Mouse (Mus musculus) midbrain, postnatal 0 days (tissue): ENCODE data around the gene Pigq. TPM values are rescaled to one million over a fixed set of nuclear protein-coding genes. Genes with fewer than 3 reads are reported as not detected.

Experiments used
- ATAC-seq: fragments of 200-750 bp; cut with Nextera tagmentation; 2 replicates; pipeline ENCODE4 v1.8.0; 2017; ENCODE audit warnings: moderate number of reproducible peaks, mild to moderate bottlenecking, moderate TSS enrichment, moderate library complexity; ENCODE audit not compliant: low FRiP score
- DNase-seq: peaks from one replicate; pipeline ENCODE4 v3.0.0-alpha.2; 2015; ENCODE audit warnings: low spot score
- H3K27ac ChIP-seq: fragments of 300-500 bp; sonication (generic); 2 replicates; pipeline ENCODE4 v1.5.1; 2014; ENCODE audit warnings: low read depth, mild to moderate bottlenecking, low read length, mixed read lengths
- H3K27me3 ChIP-seq: fragments of 300-500 bp; sonication (generic); 2 replicates; pipeline ENCODE4 v1.6.1; 2014; ENCODE audit warnings: low read length, control low read depth, mixed read lengths; ENCODE audit not compliant: insufficient read depth
- H3K36me3 ChIP-seq: fragments of 300-500 bp; sonication (generic); 2 replicates; pipeline ENCODE4 v1.6.1; 2014; ENCODE audit warnings: low read length, control low read depth, mixed read lengths; ENCODE audit not compliant: insufficient read depth
- H3K4me1 ChIP-seq: fragments of 300-500 bp; sonication (generic); 2 replicates; pipeline ENCODE4 v1.6.1; 2014; ENCODE audit warnings: mild to moderate bottlenecking, control low read depth, antibody characterized with exemption, low read length, mixed read lengths; ENCODE audit not compliant: insufficient read depth
- H3K4me2 ChIP-seq: fragments of 300-500 bp; sonication (generic); 2 replicates; pipeline ENCODE4 v1.6.1; 2014; ENCODE audit warnings: low read depth, mild to moderate bottlenecking, low read length, mixed read lengths; ENCODE audit not compliant: poor library complexity, severe bottlenecking
- H3K4me3 ChIP-seq: fragments of 300-500 bp; sonication (generic); 2 replicates; pipeline ENCODE4 v1.5.1; 2014; ENCODE audit warnings: low read depth, mild to moderate bottlenecking, low read length, moderate library complexity
- H3K9ac ChIP-seq: fragments of 300-500 bp; sonication (generic); replicated peaks from 2 replicates; pipeline ENCODE4 v1.6.1; 2014; ENCODE audit warnings: mild to moderate bottlenecking, low read length, moderate library complexity, mixed read lengths; ENCODE audit not compliant: poor library complexity, severe bottlenecking
- H3K9me3 ChIP-seq: fragments of 300-500 bp; sonication (generic); 2 replicates; pipeline ENCODE4 v1.6.1; 2016; ENCODE audit warnings: low read length, control low read depth
- CTCF ChIP-seq: IDR thresholded peaks from 2 replicates; pipeline ENCODE4 v1.5.1; 2016; ENCODE audit warnings: antibody characterized with exemption, mild to moderate bottlenecking
- WGBS: fragments of 180-500 bp; shearing (Covaris S2); extraction: QIAGEN DNeasy Blood & Tissue Kit; methylation state at CpG from one replicate; pipeline ENCODE4 v1.1.7; 2014; 5-methylcytosine and 5-hydroxymethylcytosine counted together
- polyA plus RNA-seq: library from polyadenylated mRNA; unstranded; fragments of >200 nt; fragmentation: Nextera tagmentation; extraction: Ambion mirVana; gene quantifications from 2 replicates; pipeline ENCODE4 v1.2.1, GENCODE M21; 2015
- total RNA-seq: library from RNA; depleted of rRNA; stranded (reverse); fragments of >200 nt; gene quantifications from 2 replicates; pipeline ENCODE4 v1.2.3, GENCODE M21; 2014

Gene Pigq
- total and polyA plus RNA-seq, 2 experiments from 2014 or later: 75.4 to 111 TPM

DNA sequence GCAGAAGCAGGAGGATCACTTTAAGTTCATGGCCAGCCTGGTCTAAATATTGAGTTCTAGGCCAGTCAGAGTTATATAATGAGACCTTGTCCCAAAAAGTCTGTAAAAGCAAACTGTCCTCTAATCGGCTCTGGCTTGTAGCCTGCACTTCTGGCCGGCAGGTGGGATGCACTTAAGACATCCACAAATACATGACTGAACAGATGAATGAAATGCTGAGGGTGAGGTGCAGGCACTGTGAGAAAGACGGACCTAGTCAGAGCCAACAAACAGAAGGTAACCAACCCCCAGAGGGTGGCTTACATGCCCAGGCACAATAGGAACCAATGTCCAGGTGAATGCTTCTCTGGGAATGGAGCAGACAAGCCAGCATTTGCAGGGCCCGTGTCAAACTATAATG is 30.4 kb downstream of the Pigq start:
- H3K9me3 ChIP-seq: no peaks in the 10 kb centered on the region
- peaks cover 10% of the 10 kb centered on the region for H3K4me1 ChIP-seq
- 82% methylated on average over 4 of the region's 4 CpGs for WGBS
- no peak for TF ChIP-seq CTCF
- no peak overlapping the region for H3K9ac ChIP-seq
- DNase-seq (no peak), ATAC-seq (no peak)
- no peak overlapping the region for H3K27ac ChIP-seq
- no peaks in the 10 kb centered on the region for H3K27me3 ChIP-seq
- H3K4me3 ChIP-seq: no peak overlapping the region
- H3K4me2 ChIP-seq: no peak overlapping the region
- H3K36me3 ChIP-seq: peaks cover 8% of the 10 kb centered on the region

DNA sequence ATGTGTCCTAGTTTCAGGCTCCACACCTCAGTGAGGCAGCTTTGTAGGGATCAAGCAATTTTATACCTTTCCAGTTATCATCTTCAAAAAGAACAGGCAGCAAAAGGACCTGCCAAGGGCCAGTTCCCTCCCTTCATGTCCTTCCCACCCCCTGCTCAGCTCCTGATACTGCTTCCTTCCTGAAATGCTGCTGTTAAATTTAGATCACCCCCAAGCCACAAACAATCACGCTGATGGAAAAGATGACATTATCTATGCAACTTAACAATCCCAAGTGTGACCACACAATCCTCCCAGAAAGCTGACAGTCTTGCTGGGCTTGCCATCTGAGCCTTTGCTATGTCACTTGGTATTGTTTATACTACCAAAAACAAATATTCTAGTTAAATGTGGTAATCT is 30.9 kb downstream of the Pigq start:
- TF ChIP-seq CTCF: no peak
- no peak for ATAC-seq
- Histone ChIP-seq H3K27ac (no peak overlapping the region), H3K4me2 (no peak overlapping the region), H3K4me1 (peaks cover 10% of the 10 kb centered on the region), H3K27me3 (no peaks in the 10 kb centered on the region), H3K9ac (no peak overlapping the region), H3K4me3 (no peak overlapping the region), H3K36me3 (peaks cover 8% of the 10 kb centered on the region), H3K9me3 (no peaks in the 10 kb centered on the region)
- DNase-seq: no peak
- 88% methylated on average over 1 of the region's 1 CpGs for WGBS

DNA sequence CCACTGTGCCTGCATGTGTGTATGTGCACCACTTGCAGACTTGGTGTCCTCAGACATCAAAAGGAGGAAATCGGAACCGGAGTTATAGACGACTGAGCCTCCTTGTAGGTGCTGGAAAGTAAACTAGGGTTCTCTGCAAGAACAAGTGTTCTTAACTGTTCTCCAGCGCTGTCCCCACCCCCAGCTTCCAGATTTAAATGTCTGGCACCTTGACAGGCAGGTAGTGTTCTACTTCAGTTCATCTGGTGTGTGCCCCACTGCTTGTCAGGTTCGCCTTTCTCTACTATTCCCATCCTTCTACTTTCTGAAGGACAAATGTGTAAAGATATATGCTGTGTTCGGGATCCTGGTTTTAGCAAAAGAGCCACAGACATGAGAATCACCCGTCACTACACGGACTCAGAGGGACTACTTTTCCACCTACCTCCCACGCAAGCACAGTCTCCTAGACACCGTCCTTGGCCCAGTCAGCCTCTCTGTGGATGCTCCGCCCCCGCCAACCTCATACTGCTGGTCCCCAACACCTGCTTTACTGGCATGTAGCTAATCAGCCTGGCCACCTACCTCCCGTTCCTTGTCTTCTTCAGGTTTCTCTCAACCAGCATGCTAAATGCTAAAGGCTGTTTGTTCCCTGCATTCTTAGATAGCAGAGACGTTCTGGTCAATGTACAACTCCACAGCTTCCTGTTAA is 31.4 kb downstream of the Pigq start:
- WGBS: 89% methylated on average over 14 of the region's 14 CpGs
- Histone ChIP-seq H3K4me2 (no peak overlapping the region), H3K4me3 (no peak overlapping the region), H3K36me3 (peaks cover 8% of the 10 kb centered on the region), H3K4me1 (peaks cover 7% of the 10 kb centered on the region), H3K27me3 (no peaks in the 10 kb centered on the region), H3K9me3 (no peaks in the 10 kb centered on the region), H3K9ac (no peak overlapping the region), H3K27ac (no peak overlapping the region)
- ATAC-seq (no peak), DNase-seq (no peak)
- no peak for TF ChIP-seq CTCF

DNA sequence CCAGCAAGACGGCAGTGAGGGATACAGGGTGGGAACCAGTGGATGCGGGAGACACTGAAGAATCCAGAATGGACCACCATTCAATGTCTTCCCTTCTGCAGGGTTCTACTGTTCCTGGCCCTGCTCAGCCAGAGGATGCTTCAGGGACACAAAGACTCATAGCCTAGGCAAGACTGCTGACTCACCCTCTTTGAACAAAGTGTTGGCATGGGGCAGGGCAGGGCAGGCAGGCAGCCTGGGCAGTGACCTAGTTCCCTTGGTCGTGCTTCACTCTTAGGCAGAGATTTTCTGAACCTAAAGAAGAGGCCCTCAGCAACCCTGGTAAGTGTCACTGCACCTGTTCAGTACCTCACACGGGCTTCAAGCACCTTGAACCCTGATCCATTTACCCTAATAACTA is 32.9 kb downstream of the Pigq start:
- no peaks in the 10 kb centered on the region for H3K9me3 ChIP-seq
- DNase-seq (no peak), ATAC-seq (no peak)
- no peaks in the 10 kb centered on the region for H3K4me1 ChIP-seq
- H3K4me3 ChIP-seq: no peak overlapping the region
- no peak overlapping the region for H3K27ac ChIP-seq
- WGBS: 91% methylated on average over 4 of the region's 4 CpGs
- no peak overlapping the region for H3K9ac ChIP-seq
- no peak for TF ChIP-seq CTCF
- no peaks in the 10 kb centered on the region for H3K27me3 ChIP-seq
- no peak overlapping the region for H3K4me2 ChIP-seq
- no peaks in the 10 kb centered on the region for H3K36me3 ChIP-seq

DNA sequence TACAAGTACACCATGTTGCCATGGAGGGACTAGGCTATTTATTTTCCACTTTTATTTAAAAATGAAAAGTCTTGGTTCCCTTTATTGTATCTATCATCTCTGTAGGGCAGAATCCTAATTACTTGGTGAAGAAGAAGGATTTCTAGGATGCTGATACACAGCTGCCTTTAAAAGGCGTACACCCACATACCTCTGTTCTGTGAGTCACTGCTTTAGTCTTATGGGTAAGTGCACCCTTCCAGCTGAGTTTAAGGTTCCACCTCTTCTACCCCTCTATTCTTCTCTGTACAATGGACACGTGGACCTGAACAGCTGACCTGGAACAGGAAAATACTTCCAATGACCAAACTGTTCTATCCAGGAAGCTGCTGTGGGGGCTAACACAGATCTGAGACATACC is 37.1 kb downstream of the Pigq start:
- WGBS: 92% methylated on average over 2 of the region's 2 CpGs
- Histone ChIP-seq H3K4me2 (no peak overlapping the region), H3K4me3 (no peak overlapping the region), H3K4me1 (no peaks in the 10 kb centered on the region), H3K27me3 (no peaks in the 10 kb centered on the region), H3K9ac (no peak overlapping the region), H3K36me3 (peaks cover 3% of the 10 kb centered on the region; the same call in 1 of the 2 replicates), H3K9me3 (no peaks in the 10 kb centered on the region), H3K27ac (no peak overlapping the region)
- DNase-seq (no peak), ATAC-seq (no peak)
- TF ChIP-seq CTCF: no peak

DNA sequence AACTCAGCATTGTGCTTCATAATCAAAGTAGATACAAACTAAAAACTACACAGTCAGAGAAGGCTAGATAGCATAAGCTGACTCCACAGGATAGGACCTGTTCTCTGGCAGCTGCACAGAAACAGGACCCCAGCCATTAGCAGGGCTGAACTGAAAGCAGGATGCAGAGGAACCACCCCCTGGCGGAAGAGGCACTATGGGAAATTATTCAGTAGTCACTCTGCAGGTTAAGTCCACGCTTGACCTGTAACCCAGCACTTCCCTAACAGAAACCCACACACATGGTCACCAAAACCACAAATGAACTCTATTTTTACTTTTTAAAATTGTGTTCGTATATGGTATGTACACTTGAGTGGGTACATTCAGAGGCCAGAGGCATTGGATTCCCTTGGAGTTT is 41.7 kb downstream of the Pigq start:
- Histone ChIP-seq H3K4me2 (no peak overlapping the region), H3K9me3 (no peaks in the 10 kb centered on the region), H3K27me3 (no peaks in the 10 kb centered on the region), H3K4me1 (no peaks in the 10 kb centered on the region), H3K4me3 (no peak overlapping the region), H3K27ac (no peak overlapping the region), H3K36me3 (peaks cover 3% of the 10 kb centered on the region; the same call in 1 of the 2 replicates), H3K9ac (no peak overlapping the region)
- ATAC-seq: no peak
- DNase-seq: no peak
- 91% methylated on average over 3 of the region's 3 CpGs for WGBS
- TF ChIP-seq CTCF: no peak
